Mouse (Mus musculus) bone marrow, adult 2 months (tissue): ENCODE results near the gene Scn1b. TPM values are rescaled to one million over a fixed set of nuclear protein-coding genes. Genes with fewer than 3 reads are reported as not detected.

ENCODE experiments used
- H3K27ac ChIP-seq: fragments of 200-500 bp; 2 replicates; pipeline ENCODE4 v1.5.1; 2012; ENCODE audit warnings: low read depth, mild to moderate bottlenecking, control low read depth, inconsistent platforms, low read length; ENCODE audit not compliant: control insufficient read depth, poor library complexity, insufficient read depth
- H3K4me1 ChIP-seq: fragments of 200-500 bp; 2 replicates; pipeline ENCODE4 v1.6.1; 2011; ENCODE audit warnings: low read length; ENCODE audit not compliant: control insufficient read depth, insufficient read depth
- H3K4me3 ChIP-seq: fragments of 200-500 bp; replicated peaks from 2 replicates; pipeline ENCODE3; 2011; ENCODE audit warnings: mild to moderate bottlenecking, low read depth, low read length, control low read depth; ENCODE audit not compliant: control insufficient read depth
- CTCF ChIP-seq: fragments of 200-500 bp; IDR thresholded peaks from 2 replicates; pipeline ENCODE4 v1.5.1; 2011; ENCODE audit warnings: low read length, control low read depth; ENCODE audit not compliant: control insufficient read depth, insufficient read depth
- POLR2A ChIP-seq: fragments of 200-500 bp; IDR thresholded peaks from 2 replicates; pipeline ENCODE4 v1.6.1; 2011; ENCODE audit warnings: low read depth, mild to moderate bottlenecking, control low read depth, low read length, borderline replicate concordance; ENCODE audit not compliant: control insufficient read depth
- WGBS: fragments of 180-500 bp; shearing (Covaris S2); methylation state at CpG from one replicate; pipeline ENCODE4 v1.1.7; 2018; 5-methylcytosine and 5-hydroxymethylcytosine counted together
- polyA plus RNA-seq: library from polyadenylated mRNA; stranded (reverse); fragments of >200 nt; gene quantifications from 2 replicates; pipeline ENCODE4 v1.2.4, GENCODE M21; 2011; ENCODE audit warnings: low replicate concordance; ENCODE audit not compliant: missing spikeins, insufficient read depth, insufficient read length

Gene Scn1b
- polyA plus RNA-seq, 1 experiment, result 6.2 TPM

DNA sequence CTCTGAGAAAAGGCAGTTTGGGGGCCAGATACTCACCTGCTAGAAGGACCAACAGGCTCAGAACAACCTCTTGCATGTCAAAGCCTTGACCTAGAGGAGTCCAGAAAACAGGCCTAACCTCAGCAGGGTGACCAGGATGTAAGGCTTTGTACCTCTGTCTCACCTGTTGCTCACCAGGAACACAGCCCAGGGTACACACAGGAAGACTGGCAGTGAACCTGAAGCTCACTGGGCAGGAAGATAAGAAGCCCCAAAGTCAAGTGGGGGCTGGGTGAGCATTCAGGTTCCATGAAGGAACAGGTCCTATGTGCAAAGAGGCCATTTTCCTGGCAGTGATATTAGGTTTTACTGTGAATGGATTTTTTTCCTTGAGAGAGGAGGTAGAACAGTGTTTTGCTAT lies 53.3 kb downstream of the Scn1b start:
- no peak overlapping the region for H3K4me3 ChIP-seq
- TF ChIP-seq POLR2A (no peak), CTCF (no peak)
- no peaks in the 10 kb centered on the region for H3K4me1 ChIP-seq
- no peak overlapping the region for H3K27ac ChIP-seq

DNA sequence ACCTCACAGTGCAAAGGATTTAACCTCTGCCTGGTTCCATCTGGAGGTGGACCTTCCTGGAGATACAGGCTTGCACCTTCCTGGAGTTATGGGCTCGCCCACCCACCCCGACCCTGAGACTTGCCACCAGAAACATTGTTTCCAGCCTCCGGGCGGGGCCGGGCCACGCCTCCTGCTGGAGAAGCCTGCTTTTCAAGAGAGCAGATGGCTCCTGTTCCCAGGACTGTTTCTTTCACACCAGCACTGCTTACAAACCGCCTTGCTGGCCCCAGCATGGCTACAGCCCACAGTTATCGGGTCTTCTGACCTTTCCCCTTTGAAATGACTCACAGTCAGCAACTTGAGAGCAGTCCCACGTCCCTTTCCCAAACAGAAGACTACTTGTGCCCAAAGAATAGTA lies 54.5 kb downstream of the Scn1b start:
- Histone ChIP-seq H3K27ac (no peak overlapping the region), H3K4me1 (no peaks in the 10 kb centered on the region), H3K4me3 (no peak overlapping the region)
- TF ChIP-seq POLR2A, result no peak
- no peak for TF ChIP-seq CTCF
- WGBS, result 74% methylated on average over 9 of the region's 9 CpGs

DNA sequence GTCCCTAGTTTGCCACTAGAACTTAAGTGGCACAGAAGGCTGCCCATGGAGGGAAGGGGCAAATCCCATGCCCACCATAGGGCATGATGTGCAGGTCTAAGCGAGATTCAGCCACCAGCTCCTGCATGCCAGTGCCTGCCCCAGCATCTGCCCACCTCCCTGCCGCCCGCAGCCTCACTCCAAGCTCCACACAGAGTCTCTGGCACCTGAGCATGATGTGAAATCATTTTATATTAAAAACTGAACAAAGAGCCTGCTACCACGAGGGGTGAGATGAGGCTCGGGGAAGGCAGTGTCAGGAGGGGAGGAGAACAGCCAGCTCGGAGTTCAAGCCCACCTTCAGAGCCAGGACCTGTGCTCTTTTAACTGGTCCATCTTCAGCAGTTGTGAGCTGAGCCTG lies 56.5 kb downstream of the Scn1b start:
- 77% methylated on average over 6 of the region's 6 CpGs for WGBS
- no peaks in the 10 kb centered on the region for H3K4me1 ChIP-seq
- TF ChIP-seq CTCF (no peak), POLR2A (no peak)
- no peak overlapping the region for H3K27ac ChIP-seq
- no peak overlapping the region for H3K4me3 ChIP-seq

DNA sequence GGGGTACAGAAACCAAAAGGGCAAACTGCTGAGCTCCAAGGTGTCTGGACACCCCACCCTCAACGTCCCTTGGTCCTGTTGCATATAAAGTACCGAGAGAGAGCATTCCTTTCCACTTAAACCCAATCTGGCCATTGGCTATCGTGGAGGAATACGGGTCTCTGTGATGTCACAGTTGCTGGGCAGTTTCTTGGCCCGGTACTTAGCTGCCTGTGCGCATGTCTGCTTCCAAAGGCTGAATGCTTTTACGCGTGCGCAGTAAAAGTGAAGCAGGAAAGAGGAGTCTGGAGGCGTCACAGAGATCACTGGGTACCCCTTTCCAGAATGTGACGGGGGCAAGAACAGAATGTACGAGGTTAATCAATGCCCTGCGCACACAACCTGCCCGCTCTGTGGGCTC lies 57.3 kb downstream of the Scn1b start:
- Histone ChIP-seq H3K4me3 (no peak overlapping the region), H3K27ac (no peak overlapping the region), H3K4me1 (no peaks in the 10 kb centered on the region)
- WGBS, result 82% methylated on average over 14 of the region's 14 CpGs
- TF ChIP-seq CTCF, result no peak
- TF ChIP-seq POLR2A, result no peak

DNA sequence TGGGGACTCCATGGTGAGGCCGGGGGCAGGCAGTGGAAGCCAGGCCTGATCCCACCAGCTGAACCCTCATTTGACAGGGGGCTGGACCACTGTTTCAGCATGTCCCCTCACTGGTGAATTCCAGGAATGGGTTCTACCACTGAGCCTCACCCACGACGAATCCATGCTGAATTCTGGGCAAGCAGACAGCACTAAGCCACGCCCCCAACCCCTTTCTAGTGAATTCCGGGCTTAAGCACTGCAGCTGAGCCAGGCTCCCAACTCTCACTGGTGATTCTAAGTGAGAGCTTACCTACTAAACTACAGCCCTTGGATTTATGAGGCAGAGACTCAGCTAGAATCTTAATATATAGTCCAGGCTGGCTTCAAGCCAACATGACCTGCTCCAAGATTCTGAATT lies 59.0 kb downstream of the Scn1b start:
- WGBS, result 67% methylated on average over 5 of the region's 5 CpGs
- TF ChIP-seq CTCF, result no peak
- no peak for TF ChIP-seq POLR2A
- Histone ChIP-seq H3K27ac (no peak overlapping the region), H3K4me3 (no peak overlapping the region), H3K4me1 (no peaks in the 10 kb centered on the region)

Other genes with a start within 250 kb of the Scn1b start
- 24.0 and 59.4 TPM in 2 replicates for gene Cd22, start 246.7 kb downstream of the Scn1b start, polyA plus RNA-seq
- gene Mag, start 212.1 kb downstream of the Scn1b start, polyA plus RNA-seq, result 1.1 and 7.2 TPM in 2 replicates
- gene Hamp2, start 202.3 kb downstream of the Scn1b start, polyA plus RNA-seq, result not detected in 2 replicates
- gene Hamp, start 183.0 kb downstream of the Scn1b start, polyA plus RNA-seq, result 9.2 and 42.2 TPM in 2 replicates
- gene Usf2, start 170.2 kb downstream of the Scn1b start, polyA plus RNA-seq, result 88.9 and 89.6 TPM in 2 replicates
- 0.81 and 4.2 TPM in 2 replicates for gene Lsr, start 153.5 kb downstream of the Scn1b start, polyA plus RNA-seq
- gene Fam187b, start 153.2 kb downstream of the Scn1b start, polyA plus RNA-seq, result 0.75 TPM in 1 of 2 replicates, not detected in the other
- 85.0 and 239 TPM in 2 replicates for gene Fxyd5, start 84.5 kb downstream of the Scn1b start, polyA plus RNA-seq
- gene Fxyd7, start 75.5 kb downstream of the Scn1b start, polyA plus RNA-seq, result not detected in 2 replicates
- gene Fxyd1, start 69.8 kb downstream of the Scn1b start, polyA plus RNA-seq, result 7.8 and 16.2 TPM in 2 replicates
- 0.23 and 2.3 TPM in 2 replicates for gene Lgi4, start 67.7 kb downstream of the Scn1b start, polyA plus RNA-seq
- not detected in 2 replicates for gene Fxyd3, start 50.3 kb downstream of the Scn1b start, polyA plus RNA-seq
- gene Hpn, start 11.7 kb downstream of the Scn1b start, polyA plus RNA-seq, result 38.2 and 59.6 TPM in 2 replicates
- gene Gramd1a, start 28.9 kb upstream of the Scn1b start, polyA plus RNA-seq, result 73.7 and 144 TPM in 2 replicates
- gene Scgb2b2, start 163.5 kb upstream of the Scn1b start, polyA plus RNA-seq, result not detected in 2 replicates
- gene Scgb1b2, start 164.8 kb upstream of the Scn1b start, polyA plus RNA-seq, result not detected in 2 replicates
- not detected in 2 replicates for gene Scgb2b3, start 235.1 kb upstream of the Scn1b start, polyA plus RNA-seq
- not detected in 2 replicates for gene Scgb1b3, start 248.6 kb upstream of the Scn1b start, polyA plus RNA-seq